Mouse (Mus musculus): ENCODE results near the gene Slc35e3.
"Not testable (repeated sequence)": the region's sequence is repeated elsewhere in the genome, so short reads cannot be mapped to it uniquely, and the experiment has no call there.

Gene Slc35e3

GRCm38 (mm10) chr10:117749787-117750343 is 3.7 kb upstream of the Slc35e3 start:
- no peak for DNase-seq (ENCODE audit: low spot score in 2 of 2)

DNA sequence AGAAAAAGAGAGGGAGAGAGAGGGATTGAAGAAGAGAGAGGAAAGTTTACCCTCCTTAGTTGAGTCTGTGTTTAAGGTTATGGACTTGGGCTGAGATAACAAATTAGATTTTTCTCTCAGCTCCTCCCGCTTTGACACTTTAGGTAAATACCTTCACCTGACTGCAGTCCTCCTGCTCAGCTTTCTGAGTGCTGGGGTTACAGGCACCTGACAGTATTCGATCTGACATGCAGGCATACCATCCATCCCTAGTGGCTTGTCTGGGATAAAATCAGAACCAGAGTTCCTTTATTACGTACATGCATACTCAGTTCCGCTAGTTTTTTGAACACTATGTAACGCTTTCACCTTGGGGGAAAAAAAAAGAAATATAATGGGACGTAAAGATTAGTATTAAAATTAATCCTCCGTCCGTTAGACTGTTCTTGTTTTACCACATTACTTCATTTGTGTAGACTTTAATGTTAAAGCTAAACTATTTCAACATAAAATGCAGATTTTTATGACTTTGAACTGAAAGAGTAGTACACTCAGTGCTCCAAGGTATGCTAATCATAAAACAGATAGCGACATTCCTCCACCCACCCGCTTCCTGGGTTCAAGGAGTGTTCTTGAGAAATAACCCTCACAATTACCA is 3.0 kb upstream of the Slc35e3 start:
- DNase-seq (ENCODE audit: low spot score in 2 of 2), result no peak

DNA sequence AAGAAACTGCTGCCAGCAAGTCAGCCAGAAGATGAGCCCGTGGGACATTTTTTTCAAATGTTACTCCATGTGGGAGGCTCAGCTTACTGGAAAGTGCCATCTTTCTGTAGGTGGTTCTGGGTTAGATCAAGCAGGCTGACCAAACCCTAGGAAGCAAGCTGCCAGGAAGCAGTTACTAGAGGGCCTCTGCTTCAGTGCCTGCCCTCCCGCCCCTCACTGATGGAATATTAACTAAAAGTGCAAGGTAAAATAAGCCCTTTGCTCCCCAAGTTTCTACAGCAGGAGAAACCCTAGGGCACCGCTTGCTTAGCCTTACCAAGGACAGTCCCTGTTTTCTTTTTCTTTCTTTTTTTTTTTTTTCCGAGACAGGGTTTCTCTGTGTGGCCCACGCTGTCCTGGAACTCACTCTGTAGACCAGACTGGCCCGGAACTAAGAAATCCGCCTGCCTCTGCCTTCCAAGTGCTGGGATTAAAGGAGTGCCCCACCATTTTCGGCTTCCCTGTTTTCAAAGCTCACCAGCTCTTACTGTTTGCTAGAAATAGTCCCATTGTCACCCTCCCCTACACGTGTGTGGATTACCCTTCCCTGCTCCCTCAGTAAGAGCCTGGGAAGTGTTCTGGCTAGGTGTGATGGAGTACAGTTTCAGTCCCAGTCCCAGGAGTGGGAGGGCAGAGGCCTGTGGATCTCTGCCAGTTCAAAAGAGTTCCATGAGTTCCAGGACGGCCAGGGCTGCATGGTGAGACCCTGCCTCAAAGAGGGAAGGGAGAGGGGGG is 2.3 kb upstream of the Slc35e3 start:
- DNase-seq (ENCODE audit: low spot score in 2 of 2), result no peak

- no peak for DNase-seq (ENCODE audit: low spot score in 2 of 2)
These were observed 1.5 kb upstream of the Slc35e3 start for GRCm38 (mm10) chr10:117747711-117748110.

- DNase-seq (ENCODE audit: low spot score in 2 of 2), result not testable (repeated sequence)
These were observed 432 bp downstream of the Slc35e3 start for GRCm38 (mm10) chr10:117745570-117746296.

- no peak for DNase-seq (ENCODE audit: low spot score in 2 of 2)
These were observed 2.2 kb downstream of the Slc35e3 start for GRCm38 (mm10) chr10:117743917-117744316.

- DNase-seq (ENCODE audit: low spot score in 2 of 2), result no peak
These were observed 3.0 kb downstream of the Slc35e3 start for GRCm38 (mm10) chr10:117743182-117743581.

DNA sequence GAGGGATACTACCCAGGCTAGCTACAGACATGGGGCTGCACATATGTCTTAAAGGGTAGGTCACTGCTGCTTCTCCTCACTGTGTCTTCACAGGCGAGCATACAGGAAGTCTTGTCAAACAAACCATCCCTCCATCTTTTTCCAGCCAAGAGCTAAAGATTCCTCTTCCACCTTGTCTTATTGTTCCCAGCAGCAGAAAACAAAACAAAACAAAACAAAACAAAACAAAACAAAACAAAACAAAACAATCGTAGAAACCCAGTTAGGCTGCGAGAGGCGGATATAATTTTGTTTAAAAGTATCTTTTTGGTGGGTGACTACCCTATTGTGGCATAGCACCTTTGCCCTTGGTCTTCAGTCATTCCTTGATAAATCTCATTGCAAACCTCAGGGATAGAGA is 3.5 kb downstream of the Slc35e3 start:
- DNase-seq (ENCODE audit: low spot score in 2 of 2), result no peak

DNA sequence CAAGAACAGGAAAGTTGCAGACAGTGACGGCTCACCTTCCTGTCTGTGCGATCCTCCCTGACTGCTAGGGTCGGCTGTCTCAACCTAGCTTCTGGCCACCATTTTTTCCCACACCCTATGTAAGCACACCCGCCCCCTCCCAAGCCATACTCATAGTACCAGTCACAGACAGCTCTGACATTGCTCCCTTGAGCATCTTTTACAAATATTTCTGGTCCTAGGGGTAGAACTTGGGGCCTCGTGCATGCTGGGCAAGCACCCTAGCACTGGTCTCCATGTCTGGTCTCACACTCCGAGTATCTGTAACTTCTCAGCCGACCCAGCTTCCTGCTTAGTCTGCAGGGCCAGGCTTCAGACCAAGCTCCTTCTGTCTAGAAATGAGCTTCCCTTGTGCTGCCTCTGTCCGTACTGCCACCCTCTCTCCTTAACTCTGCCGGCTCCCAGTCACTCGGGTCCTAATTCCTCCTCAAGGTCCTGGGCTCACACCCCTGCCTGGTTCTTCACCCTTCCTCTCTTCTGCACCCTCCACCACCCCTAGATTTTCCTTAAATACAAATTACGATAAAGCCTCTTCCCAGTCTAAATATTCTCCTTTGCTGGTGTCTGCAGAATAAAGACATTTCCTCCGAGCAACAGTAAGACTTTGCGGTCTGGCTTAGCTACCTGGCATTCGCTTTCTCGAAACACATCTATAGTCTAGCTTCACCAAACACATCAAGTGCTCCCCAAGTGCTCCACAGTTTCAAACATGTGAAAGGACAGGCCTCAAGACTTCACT is 4.3 kb downstream of the Slc35e3 start:
- no peak for DNase-seq (ENCODE audit: low spot score in 2 of 2)

DNA sequence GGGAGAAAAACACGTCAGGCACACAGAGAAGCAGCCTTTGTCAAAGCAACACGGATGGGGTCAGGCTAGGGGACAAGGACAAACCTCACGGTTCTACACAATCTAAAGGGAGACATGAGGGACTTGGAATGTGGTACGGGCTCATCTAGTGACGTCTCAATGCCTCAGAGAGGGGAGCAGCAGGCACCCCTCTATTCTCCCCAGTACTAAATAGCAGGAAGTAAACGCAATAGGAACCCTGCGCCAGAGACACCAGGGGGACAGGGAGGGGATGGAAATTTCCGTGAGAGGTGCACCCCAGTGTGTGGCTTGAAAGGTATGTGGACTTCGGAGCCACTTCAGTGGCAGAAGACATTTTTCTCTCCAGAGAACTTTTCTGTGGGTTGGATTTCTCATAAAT is 5.2 kb downstream of the Slc35e3 start:
- DNase-seq (ENCODE audit: low spot score in 2 of 2), result no peak

DNA sequence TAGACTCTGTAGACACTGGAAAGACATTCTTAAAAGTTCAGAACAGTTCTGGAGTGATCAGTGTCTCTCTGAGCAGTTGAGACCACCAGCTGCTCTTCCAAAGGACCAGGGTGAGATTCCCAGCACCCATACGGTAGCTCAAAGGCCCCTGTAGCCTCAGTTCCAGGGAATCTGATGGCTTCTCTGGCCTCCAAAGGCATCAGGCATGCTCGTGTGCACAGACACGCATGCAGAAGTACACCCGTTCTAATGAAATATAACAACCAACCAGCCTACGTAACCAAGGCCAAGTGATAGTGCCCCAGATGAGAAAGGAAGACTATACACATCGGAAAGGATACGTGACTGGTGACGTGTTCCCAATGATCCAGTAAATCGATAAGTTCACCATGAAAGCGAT is 6.0 kb downstream of the Slc35e3 start:
- no peak for DNase-seq (ENCODE audit: low spot score in 2 of 2)

GRCm38 (mm10) chr10:117739648-117739948 is 6.6 kb downstream of the Slc35e3 start:
- no peak for DNase-seq (ENCODE audit: low spot score in 2 of 2)

- DNase-seq (ENCODE audit: low spot score in 2 of 2), result no peak
These were observed 7.1 kb downstream of the Slc35e3 start for GRCm38 (mm10) chr10:117738928-117739647.

- no peak for DNase-seq (ENCODE audit: low spot score in 2 of 2)
These were observed 7.8 kb downstream of the Slc35e3 start for GRCm38 (mm10) chr10:117738140-117738921.

GRCm38 (mm10) chr10:117737498-117737897 is 8.7 kb downstream of the Slc35e3 start:
- DNase-seq (ENCODE audit: low spot score in 2 of 2), result not testable (repeated sequence)

DNA sequence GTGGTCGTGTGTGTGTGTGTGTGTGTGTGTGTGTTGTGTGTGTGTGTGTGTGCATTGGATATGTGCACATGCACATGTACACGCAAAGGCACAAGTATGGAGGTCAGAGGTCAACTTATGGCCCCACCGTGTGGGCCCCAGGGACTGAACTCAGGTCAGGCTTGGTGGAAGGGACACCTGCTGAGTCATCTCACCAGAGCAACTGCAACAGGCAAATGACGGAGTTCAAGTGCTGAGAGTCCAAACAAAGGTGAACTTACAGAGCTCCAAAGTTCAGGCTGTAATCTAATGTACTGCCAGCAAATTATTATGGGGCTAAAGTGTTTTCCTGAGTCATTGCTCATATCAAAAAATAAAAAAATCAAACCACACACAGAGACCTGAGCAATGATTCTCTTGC is 9.1 kb downstream of the Slc35e3 start:
- DNase-seq (ENCODE audit: low spot score in 2 of 2), result no peak

- DNase-seq (ENCODE audit: low spot score in 2 of 2), result no peak
These were observed 9.6 kb downstream of the Slc35e3 start for GRCm38 (mm10) chr10:117736573-117736972.

- DNase-seq (ENCODE audit: low spot score in 2 of 2), result not testable (repeated sequence)
These were observed 10.8 kb downstream of the Slc35e3 start for GRCm38 (mm10) chr10:117735396-117735795.

DNA sequence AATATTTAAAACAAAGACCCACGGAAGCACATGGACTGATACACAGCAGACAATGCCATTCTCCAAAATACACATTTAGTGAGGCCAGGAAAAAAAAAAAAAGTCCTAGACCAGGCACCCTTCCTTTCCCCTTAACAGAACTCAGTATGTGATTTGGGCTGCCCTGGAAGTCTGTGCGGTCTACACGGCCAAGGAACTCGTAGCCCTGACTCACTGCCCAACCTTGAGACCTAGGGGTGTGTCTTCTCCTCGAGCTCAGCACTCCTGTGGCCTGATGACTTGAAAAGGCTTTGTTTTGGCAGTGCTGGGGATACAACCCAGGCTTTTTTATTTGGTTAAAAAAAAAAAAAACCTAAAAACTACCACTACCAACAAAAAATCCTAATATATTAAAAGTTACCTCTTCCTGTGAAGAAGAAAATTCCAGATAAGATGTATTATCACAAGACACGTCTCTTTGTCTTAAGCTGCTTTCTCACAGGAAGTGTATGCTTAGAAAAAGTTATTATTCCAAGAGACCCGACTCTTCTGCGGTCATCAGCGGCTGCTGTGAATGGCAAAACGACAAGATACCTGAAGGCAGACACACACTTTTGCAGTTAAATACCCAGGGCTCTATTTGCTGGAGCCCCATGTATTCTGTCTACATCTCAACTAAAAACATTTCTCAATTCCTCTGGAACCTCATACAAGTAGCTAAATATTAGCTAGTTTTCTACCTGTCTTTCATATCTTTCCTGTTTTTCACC is 11.9 kb downstream of the Slc35e3 start:
- not testable (repeated sequence) for DNase-seq (ENCODE audit: low spot score in 2 of 2)

DNA sequence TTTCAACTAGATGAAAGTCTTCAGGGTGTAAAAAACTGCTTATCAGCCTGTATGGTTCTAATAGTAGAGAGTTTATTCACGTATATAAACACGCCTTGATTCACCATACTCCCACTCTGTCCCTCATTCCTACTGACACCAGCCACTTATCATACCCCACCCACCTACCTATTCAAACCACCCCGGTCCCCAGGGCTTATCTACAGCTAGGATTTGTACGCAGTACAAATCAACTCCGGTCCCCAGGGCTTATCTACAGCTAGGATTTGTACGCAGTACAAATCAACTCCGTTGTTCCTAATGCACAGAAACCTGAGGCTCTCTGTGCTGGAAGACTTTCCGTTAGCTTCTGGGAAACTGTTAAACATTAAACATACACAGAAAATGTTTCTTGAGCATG is 12.5 kb downstream of the Slc35e3 start:
- not testable (repeated sequence) for DNase-seq (ENCODE audit: low spot score in 2 of 2)

All from thymus, postnatal 10 days (tissue).